Mouse (Mus musculus): ENCODE data around the gene Gm6657. TPM values are rescaled to one million over a fixed set of nuclear protein-coding genes. Genes with fewer than 3 reads are reported as not detected.

Gene Gm6657
- not detected for total RNA-seq (2021)
- long read RNA-seq, experiment 1 = 0 reads
- long read RNA-seq, experiment 2 = 0 reads

- no peak for DNase-seq (ENCODE audit: low spot score in 2 of 2)
These were observed at the start of gene Gm6657 for GRCm38 (mm10) chr12:78193942-78194341. Gene Gm6657, plus strand, starts transcription at chr12:78194242.

GRCm38 (mm10) chr12:78153308-78154002 is 40.6 kb upstream of the Gm6657 start:
- DNase-seq (ENCODE audit: low spot score in 2 of 2) = no peak

- no peak for DNase-seq (ENCODE audit: low spot score in 2 of 2)
These were observed 23.9 kb upstream of the Gm6657 start for GRCm38 (mm10) chr12:78170178-78170577.

GRCm38 (mm10) chr12:78173945-78174344 is 20.1 kb upstream of the Gm6657 start:
- no peak for DNase-seq (ENCODE audit: low spot score in 2 of 2)

GRCm38 (mm10) chr12:78174671-78175070 is 19.4 kb upstream of the Gm6657 start:
- no peak for DNase-seq (ENCODE audit: low spot score in 2 of 2)

- DNase-seq (ENCODE audit: low spot score in 2 of 2) = no peak
These were observed 12.6 kb upstream of the Gm6657 start for GRCm38 (mm10) chr12:78181452-78181851.

GRCm38 (mm10) chr12:78195368-78195767 is 1.3 kb downstream of the Gm6657 start:
- no peak for DNase-seq (ENCODE audit: low spot score in 2 of 2)

GRCm38 (mm10) chr12:78203646-78204045 is 9.6 kb downstream of the Gm6657 start:
- no peak for DNase-seq (ENCODE audit: low spot score in 2 of 2)

- DNase-seq (ENCODE audit: low spot score in 2 of 2) = peak in 1 of 2 experiments; percentile 10
These were observed 12.0 kb downstream of the Gm6657 start for GRCm38 (mm10) chr12:78205915-78206570.

- DNase-seq (ENCODE audit: low spot score in 2 of 2) = no peak
These were observed 12.5 kb downstream of the Gm6657 start for GRCm38 (mm10) chr12:78206571-78206960.

- no peak for DNase-seq (ENCODE audit: low spot score in 2 of 2)
These were observed 15.8 kb downstream of the Gm6657 start for GRCm38 (mm10) chr12:78209856-78210255.

- no peak for DNase-seq (ENCODE audit: low spot score in 2 of 2)
These were observed 21.4 kb downstream of the Gm6657 start for GRCm38 (mm10) chr12:78215490-78215889.

- DNase-seq (ENCODE audit: low spot score in 2 of 2) = no peak
These were observed 25.3 kb downstream of the Gm6657 start for GRCm38 (mm10) chr12:78219191-78219825.

GRCm38 (mm10) chr12:78225707-78226518 is 31.9 kb downstream of the Gm6657 start, which contains the start of gene Gphn:
Gene Gphn, plus strand, starts transcription at chr12:78226379.
- peak; percentile 75 to 77 for DNase-seq (ENCODE audit: low spot score in 2 of 2)

- DNase-seq (ENCODE audit: low spot score in 2 of 2) = no peak
These were observed 32.5 kb downstream of the Gm6657 start for GRCm38 (mm10) chr12:78226519-78226875.

- DNase-seq (ENCODE audit: low spot score in 2 of 2) = peak; percentile 9 to 11
These were observed 33.2 kb downstream of the Gm6657 start for GRCm38 (mm10) chr12:78227021-78227932.

GRCm38 (mm10) chr12:78228139-78228538 is 34.1 kb downstream of the Gm6657 start:
- no peak for DNase-seq (ENCODE audit: low spot score in 2 of 2)

GRCm38 (mm10) chr12:78232560-78232959 is 38.5 kb downstream of the Gm6657 start:
- DNase-seq (ENCODE audit: low spot score in 2 of 2) = no peak

GRCm38 (mm10) chr12:78248366-78248765 is 54.3 kb downstream of the Gm6657 start:
- no peak for DNase-seq (ENCODE audit: low spot score in 2 of 2)

GRCm38 (mm10) chr12:78249151-78249550 is 55.1 kb downstream of the Gm6657 start:
- no peak for DNase-seq (ENCODE audit: low spot score in 2 of 2)
